Mouse (Mus musculus): Measurements from ENCODE around the gene Adamtsl1. TPM values are rescaled to one million over a fixed set of nuclear protein-coding genes. Genes with fewer than 3 reads are reported as not detected.

Adamtsl1 gene
- total and polyA plus RNA-seq, 3 experiments = 0.05 TPM; not detected in 2

DNA sequence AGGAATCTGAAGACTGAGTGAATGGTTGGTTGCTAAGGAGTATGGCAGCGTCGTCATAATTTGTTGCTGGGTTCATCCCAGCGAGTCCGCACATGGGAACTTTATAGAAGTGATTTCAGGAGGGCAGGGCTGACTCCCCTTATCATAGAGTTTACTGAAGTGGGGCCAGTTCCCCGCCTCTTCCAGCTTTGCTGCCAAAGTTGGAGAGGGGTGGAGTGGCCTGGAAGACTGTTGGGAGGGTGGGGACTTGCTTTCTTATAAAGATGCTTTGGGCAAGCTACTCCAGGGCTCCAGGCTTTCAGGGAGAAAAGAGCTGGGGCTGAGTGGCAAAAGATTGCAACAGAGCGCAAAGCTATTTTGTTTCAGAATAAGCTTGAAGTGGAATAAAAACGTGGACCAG, 684 bp upstream of the Adamtsl1 start:
- DNase-seq (ENCODE audit: low spot score) = no peak
- Histone ChIP-seq H3K4me3 (ENCODE audit: low read depth, low read length) (no peak overlapping the region), H3K36me3 (replicated peaks) (no peaks in the 10 kb centered on the region), H3K4me1 (ENCODE audit: insufficient read depth, low read depth, low read length) (no peaks in the 10 kb centered on the region), H3K9me3 (replicated peaks) (peaks cover 33% of the 10 kb centered on the region), H3K27me3 (ENCODE audit: insufficient read depth, low read length) (no peaks in the 10 kb centered on the region; the same call in 1 of the 2 replicates)
- no peak for ATAC-seq (ENCODE audit: extremely low read depth, insufficient number of reproducible peaks, low FRiP score, poor library complexity, severe bottlenecking)
- TF ChIP-seq TAL1 (conservative IDR thresholded peaks at IDR 0.05; ENCODE audit: low read depth, low read length) (no peak), GATA2 (IDR thresholded peaks at IDR 0.05; ENCODE audit: borderline replicate concordance, low read depth, low read length) (no peak), GATA1 (IDR thresholded peaks at IDR 0.05; ENCODE audit: borderline replicate concordance, low read length) (no peak), CTCF (IDR thresholded peaks at IDR 0.05; ENCODE audit: low read depth, low read length) (no peak), POLR2AphosphoS5 (IDR thresholded peaks at IDR 0.05; ENCODE audit: insufficient replicate concordance, low read depth, low read length) (no peak)

DNA sequence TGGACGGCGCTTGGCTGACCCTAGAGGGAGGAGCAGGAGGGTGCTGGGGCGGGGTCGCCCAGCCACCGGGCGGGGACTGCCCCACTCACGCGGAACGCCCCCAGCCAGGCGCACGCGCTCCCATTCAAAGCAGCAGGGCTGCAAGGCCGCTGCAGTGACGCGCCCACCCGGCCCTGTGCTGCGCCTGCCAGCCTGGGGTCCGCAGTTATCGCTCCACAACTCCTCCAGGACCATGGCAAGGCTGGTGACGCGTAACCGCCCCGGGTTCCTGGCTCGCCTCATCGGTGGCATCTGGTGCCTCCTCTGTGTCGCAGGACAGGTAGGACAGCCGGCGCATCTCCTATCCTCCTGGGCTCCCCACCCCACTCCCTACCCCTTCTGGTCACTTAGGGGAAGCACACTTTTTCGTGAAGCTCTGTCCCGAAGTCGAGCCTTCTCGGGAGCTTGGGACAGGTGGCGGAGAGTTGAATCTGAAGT, 271 bp downstream of the Adamtsl1 start:
- Histone ChIP-seq H3K4me3 (ENCODE audit: low read depth, low read length) (peak overlapping the region; percentile 35), H3K4me1 (ENCODE audit: insufficient read depth, low read depth, low read length) (no peaks in the 10 kb centered on the region), H3K36me3 (replicated peaks) (no peaks in the 10 kb centered on the region), H3K9me3 (replicated peaks) (peaks cover 33% of the 10 kb centered on the region), H3K27me3 (ENCODE audit: insufficient read depth, low read length) (no peaks in the 10 kb centered on the region; the same call in 1 of the 2 replicates)
- ATAC-seq (ENCODE audit: extremely low read depth, insufficient number of reproducible peaks, low FRiP score, poor library complexity, severe bottlenecking) (no peak), DNase-seq (ENCODE audit: low spot score) (no peak)
- TF ChIP-seq GATA2 (IDR thresholded peaks at IDR 0.05; ENCODE audit: borderline replicate concordance, low read depth, low read length) (no peak), GATA1 (IDR thresholded peaks at IDR 0.05; ENCODE audit: borderline replicate concordance, low read length) (no peak), TAL1 (conservative IDR thresholded peaks at IDR 0.05; ENCODE audit: low read depth, low read length) (no peak), CTCF (IDR thresholded peaks at IDR 0.05; ENCODE audit: low read depth, low read length) (no peak), POLR2AphosphoS5 (IDR thresholded peaks at IDR 0.05; ENCODE audit: insufficient replicate concordance, low read depth, low read length) (no peak)

DNA sequence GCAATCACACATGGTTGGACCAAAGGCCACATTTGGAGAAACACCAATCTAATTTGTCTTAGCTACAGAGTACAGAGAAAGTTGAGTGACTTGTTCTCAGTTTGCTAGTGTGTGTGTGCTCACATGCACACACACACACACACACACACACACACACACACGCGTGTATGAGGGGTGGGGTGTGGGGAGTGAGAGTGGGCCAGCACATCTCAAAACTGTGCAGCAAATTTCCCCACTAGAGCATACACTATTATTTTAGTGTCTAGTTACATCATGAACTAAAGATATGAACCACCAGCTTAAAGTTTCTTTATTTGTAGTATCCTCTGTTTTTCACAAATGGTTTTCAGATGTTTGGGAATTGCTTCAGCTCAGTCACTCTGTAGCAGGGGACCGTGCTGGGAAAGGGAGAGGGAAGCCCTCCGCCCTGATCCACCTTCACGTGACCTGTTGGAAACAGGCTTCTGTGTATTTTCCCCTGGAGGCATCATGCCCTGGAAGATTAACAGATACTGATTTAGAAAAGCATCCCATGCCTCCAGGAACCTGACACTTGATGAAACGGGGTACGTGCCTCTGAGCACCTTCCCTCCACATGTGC, 13.1 kb downstream of the Adamtsl1 start:
- Histone ChIP-seq H3K36me3 (replicated peaks) (no peaks in the 10 kb centered on the region), H3K4me3 (ENCODE audit: low read depth, low read length) (no peak overlapping the region), H3K4me1 (ENCODE audit: insufficient read depth, low read depth, low read length) (no peaks in the 10 kb centered on the region), H3K9me3 (replicated peaks) (peaks cover 12% of the 10 kb centered on the region), H3K27me3 (ENCODE audit: insufficient read depth, low read length) (no peaks in the 10 kb centered on the region)
- ATAC-seq (ENCODE audit: extremely low read depth, insufficient number of reproducible peaks, low FRiP score, poor library complexity, severe bottlenecking) (no peak), DNase-seq (ENCODE audit: low spot score) (no peak)
- TF ChIP-seq GATA1 (IDR thresholded peaks at IDR 0.05; ENCODE audit: borderline replicate concordance, low read length) (no peak), GATA2 (IDR thresholded peaks at IDR 0.05; ENCODE audit: borderline replicate concordance, low read depth, low read length) (no peak), CTCF (IDR thresholded peaks at IDR 0.05; ENCODE audit: low read depth, low read length) (no peak), TAL1 (conservative IDR thresholded peaks at IDR 0.05; ENCODE audit: low read depth, low read length) (no peak), POLR2AphosphoS5 (IDR thresholded peaks at IDR 0.05; ENCODE audit: insufficient replicate concordance, low read depth, low read length) (no peak)

DNA sequence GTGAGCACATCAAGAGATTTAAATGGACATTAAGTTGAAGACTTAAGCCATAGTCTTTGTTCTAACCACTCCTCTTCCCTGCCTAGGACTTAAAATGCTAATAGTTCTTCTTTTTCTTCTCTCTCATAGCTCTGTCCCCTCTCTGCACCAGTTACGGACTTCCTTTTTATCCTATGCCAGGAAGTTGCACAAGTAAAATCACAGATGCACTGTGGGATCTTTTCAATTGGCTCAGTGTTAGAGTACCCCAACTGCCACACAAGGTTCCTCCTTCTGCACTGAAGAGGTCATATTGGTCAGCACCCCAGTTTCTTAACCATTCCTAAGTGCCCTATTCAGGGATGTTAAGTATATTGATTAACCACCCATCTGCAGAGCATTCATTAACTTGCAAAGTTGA, 15.9 kb downstream of the Adamtsl1 start:
- no peaks in the 10 kb centered on the region for H3K36me3 ChIP-seq (replicated peaks)
- no peak for TF ChIP-seq GATA1 (IDR thresholded peaks at IDR 0.05; ENCODE audit: borderline replicate concordance, low read length)
- TF ChIP-seq CTCF (IDR thresholded peaks at IDR 0.05; ENCODE audit: low read depth, low read length) = no peak
- TF ChIP-seq TAL1 (conservative IDR thresholded peaks at IDR 0.05; ENCODE audit: low read depth, low read length) = no peak
- no peak for TF ChIP-seq POLR2AphosphoS5 (IDR thresholded peaks at IDR 0.05; ENCODE audit: insufficient replicate concordance, low read depth, low read length)
- ATAC-seq (ENCODE audit: extremely low read depth, insufficient number of reproducible peaks, low FRiP score, poor library complexity, severe bottlenecking) (no peak), DNase-seq (ENCODE audit: low spot score) (no peak)
- peaks cover 16% of the 10 kb centered on the region for H3K9me3 ChIP-seq (replicated peaks)
- H3K27me3 ChIP-seq (ENCODE audit: insufficient read depth, low read length) = no peaks in the 10 kb centered on the region
- H3K4me1 ChIP-seq (ENCODE audit: insufficient read depth, low read depth, low read length) = no peaks in the 10 kb centered on the region
- no peak overlapping the region for H3K4me3 ChIP-seq (ENCODE audit: low read depth, low read length)

DNA sequence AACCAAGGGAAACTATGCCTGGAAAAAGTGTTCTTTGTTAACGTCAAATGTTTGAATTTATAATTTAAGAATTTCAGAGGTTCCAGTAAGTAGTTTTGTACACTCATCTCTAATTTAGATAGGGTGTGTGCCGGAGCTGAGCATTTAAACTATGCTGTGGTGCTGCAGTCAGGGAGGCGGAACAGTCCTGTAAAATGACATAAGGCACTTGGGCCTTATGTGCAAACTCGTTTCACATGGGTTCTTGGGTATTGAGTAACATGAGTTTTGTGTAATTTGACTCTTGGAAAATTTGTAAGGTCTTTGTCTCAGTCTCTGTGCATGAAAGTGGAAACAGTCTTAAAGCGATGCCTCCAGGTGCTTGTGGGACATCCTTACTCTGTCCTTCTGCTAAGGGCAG, 25.7 kb downstream of the Adamtsl1 start:
- TF ChIP-seq POLR2AphosphoS5 (IDR thresholded peaks at IDR 0.05; ENCODE audit: insufficient replicate concordance, low read depth, low read length) = no peak
- TF ChIP-seq TAL1 (conservative IDR thresholded peaks at IDR 0.05; ENCODE audit: low read depth, low read length) = no peak
- TF ChIP-seq GATA1 (IDR thresholded peaks at IDR 0.05; ENCODE audit: borderline replicate concordance, low read length) = no peak
- no peak for TF ChIP-seq CTCF (IDR thresholded peaks at IDR 0.05; ENCODE audit: low read depth, low read length)
- no peak for TF ChIP-seq GATA2 (IDR thresholded peaks at IDR 0.05; ENCODE audit: borderline replicate concordance, low read depth, low read length)
- H3K4me3 ChIP-seq (ENCODE audit: low read depth, low read length) = no peak overlapping the region

DNA sequence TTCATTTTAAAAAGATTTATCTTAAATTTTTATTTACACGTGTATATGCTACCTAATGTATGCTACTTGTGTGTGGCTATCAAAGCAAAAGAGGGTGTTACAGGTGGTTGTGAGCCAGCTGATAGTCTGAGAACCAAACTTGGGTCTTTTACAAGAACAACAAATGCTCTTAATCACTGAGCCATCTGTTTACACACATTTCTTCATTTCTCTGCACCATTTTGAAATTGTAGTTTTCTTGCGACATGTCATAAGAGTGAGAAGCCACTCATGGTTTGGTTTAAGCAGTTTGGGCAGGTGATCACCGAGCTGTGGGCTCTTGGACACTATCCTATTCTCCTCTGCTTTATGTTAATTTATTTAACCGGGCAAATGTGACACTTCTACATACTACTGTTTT, 29.2 kb downstream of the Adamtsl1 start:
- H3K27me3 ChIP-seq (ENCODE audit: insufficient read depth, low read length) = no peaks in the 10 kb centered on the region
- 0 out of 2 replicates have a peak, but pooled peaks cover 2% of the 10 kb centered on the region for H3K9me3 ChIP-seq (replicated peaks)
- H3K4me3 ChIP-seq (ENCODE audit: low read depth, low read length) = no peak overlapping the region
- DNase-seq (ENCODE audit: low spot score) (no peak), ATAC-seq (ENCODE audit: extremely low read depth, insufficient number of reproducible peaks, low FRiP score, poor library complexity, severe bottlenecking) (no peak)
- no peaks in the 10 kb centered on the region for H3K4me1 ChIP-seq (ENCODE audit: insufficient read depth, low read depth, low read length)
- no peaks in the 10 kb centered on the region for H3K36me3 ChIP-seq (replicated peaks)
- no peak for TF ChIP-seq GATA1 (IDR thresholded peaks at IDR 0.05; ENCODE audit: borderline replicate concordance, low read length)
- TF ChIP-seq GATA2 (IDR thresholded peaks at IDR 0.05; ENCODE audit: borderline replicate concordance, low read depth, low read length) = no peak
- TF ChIP-seq POLR2AphosphoS5 (IDR thresholded peaks at IDR 0.05; ENCODE audit: insufficient replicate concordance, low read depth, low read length) = no peak
- no peak for TF ChIP-seq CTCF (IDR thresholded peaks at IDR 0.05; ENCODE audit: low read depth, low read length)
- TF ChIP-seq TAL1 (conservative IDR thresholded peaks at IDR 0.05; ENCODE audit: low read depth, low read length) = no peak

More for the DNA sequence above, 25.7 kb downstream of the Adamtsl1 start:
- H3K9me3 ChIP-seq (replicated peaks) = peaks cover 8% of the 10 kb centered on the region
- H3K36me3 ChIP-seq (replicated peaks) = no peaks in the 10 kb centered on the region
- no peaks in the 10 kb centered on the region for H3K27me3 ChIP-seq (ENCODE audit: insufficient read depth, low read length)
- DNase-seq (ENCODE audit: low spot score) = no peak
- no peaks in the 10 kb centered on the region for H3K4me1 ChIP-seq (ENCODE audit: insufficient read depth, low read depth, low read length)
- ATAC-seq (ENCODE audit: extremely low read depth, insufficient number of reproducible peaks, low FRiP score, poor library complexity, severe bottlenecking) = no peak

Measured in G1E (cell line).